Mouse (Mus musculus) liver, embryonic 14.5 days (tissue): ENCODE measurements around the gene Akr1b8.

Experiments
- CTCF ChIP-seq: IDR thresholded peaks from 2 replicates; pipeline ENCODE4 v1.5.1; 2016; ENCODE audit warnings: antibody characterized with exemption, low read depth, control low read depth
- EP300 ChIP-seq: IDR thresholded peaks from 2 replicates; pipeline ENCODE4 v1.6.1; 2016; ENCODE audit warnings: antibody characterized with exemption, low read depth

DNA sequence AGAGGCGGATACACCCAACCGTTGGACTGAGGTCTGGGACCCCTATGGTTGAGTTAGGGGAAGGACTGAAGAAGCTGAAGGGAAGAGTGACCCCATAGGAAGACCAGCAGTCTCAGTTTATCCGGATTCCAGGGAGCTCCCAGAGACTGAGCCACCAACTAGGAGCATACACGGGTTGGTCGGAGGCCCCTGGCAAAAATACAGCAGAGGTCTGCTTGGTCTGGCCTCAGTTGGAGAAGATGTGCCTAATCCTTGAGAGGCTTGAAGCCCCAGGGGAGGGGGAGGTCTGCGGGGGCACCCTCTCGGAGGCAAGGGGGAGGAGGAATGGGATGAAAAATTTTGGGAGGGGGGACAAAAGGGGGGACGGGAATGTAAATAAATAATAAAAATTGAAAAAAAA is 29.5 kb downstream of the Akr1b8 start:
- TF ChIP-seq EP300 (no peak), CTCF (no peak)
